Mouse (Mus musculus) spleen, adult 2 months (tissue): Measurements from ENCODE around the gene Aatf.

Experiments
- CTCF ChIP-seq: fragments of 200-500 bp; IDR thresholded peaks from 2 replicates; pipeline ENCODE4 v1.5.1; 2011; ENCODE audit warnings: mild to moderate bottlenecking, inconsistent platforms; ENCODE audit not compliant: insufficient read depth, insufficient read length, insufficient replicate concordance; ENCODE audit errors: extremely low read depth
- POLR2A ChIP-seq: fragments of 200-500 bp; IDR thresholded peaks from 2 replicates; pipeline ENCODE4 v1.6.1; 2011; ENCODE audit warnings: low read depth, low read length, inconsistent platforms

DNA sequence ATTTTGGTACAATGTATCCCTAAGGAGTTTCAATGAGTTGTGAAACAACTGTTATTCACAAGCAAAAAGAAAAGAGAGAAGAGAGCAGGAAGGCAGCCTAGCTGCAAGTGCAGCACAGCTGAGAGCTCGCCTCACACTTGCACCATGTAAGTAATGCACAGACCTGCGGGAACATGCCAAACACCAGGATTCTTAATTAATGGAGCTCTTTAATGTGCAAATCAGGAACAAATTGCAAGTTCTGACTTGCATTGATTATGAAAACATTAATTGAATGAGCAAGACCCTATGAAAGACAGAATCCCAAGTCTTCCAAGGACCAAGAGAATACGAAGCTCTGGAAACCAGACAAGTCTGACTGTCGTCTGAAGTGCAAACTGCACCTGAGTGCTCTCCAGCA lies 17.5 kb downstream of the Aatf start:
- TF ChIP-seq CTCF (no peak), POLR2A (no peak)
